Mouse (Mus musculus) kidney, embryonic 14.5 days (tissue): ENCODE measurements around the gene Ybx2. TPM values are rescaled to one million over a fixed set of nuclear protein-coding genes. Genes with fewer than 3 reads are reported as not detected.

Experiments
- ATAC-seq: fragments of 200-750 bp; cut with Nextera tagmentation; 2 replicates; pipeline ENCODE4 v1.8.0; 2017; ENCODE audit warnings: moderate number of reproducible peaks, mild to moderate bottlenecking, moderate TSS enrichment, moderate library complexity; ENCODE audit not compliant: low FRiP score, low TSS enrichment
- H3K27ac ChIP-seq: fragments of 300-500 bp; sonication (generic); 2 replicates; pipeline ENCODE4 v1.5.1; 2014; ENCODE audit warnings: low read depth, mild to moderate bottlenecking, low read length, moderate library complexity, mixed read lengths
- H3K27me3 ChIP-seq: fragments of 300-500 bp; sonication (generic); 2 replicates; pipeline ENCODE4 v1.6.1; 2014; ENCODE audit warnings: mild to moderate bottlenecking, low read length; ENCODE audit not compliant: control insufficient read depth, insufficient read depth
- H3K36me3 ChIP-seq: fragments of 300-500 bp; sonication (generic); 2 replicates; pipeline ENCODE4 v1.6.1; 2014; ENCODE audit warnings: low read length, mixed read lengths; ENCODE audit not compliant: control insufficient read depth, insufficient read depth
- H3K4me1 ChIP-seq: fragments of 300-500 bp; sonication (generic); 2 replicates; pipeline ENCODE4 v1.6.1; 2014; ENCODE audit warnings: low read length, mixed read lengths; ENCODE audit not compliant: control insufficient read depth, insufficient read depth
- H3K4me2 ChIP-seq: fragments of 300-500 bp; sonication (generic); replicated peaks from 2 replicates; pipeline ENCODE4 v1.6.1; 2014; ENCODE audit warnings: low read depth, mild to moderate bottlenecking, low read length
- H3K4me3 ChIP-seq: fragments of 300-500 bp; sonication (generic); 2 replicates; pipeline ENCODE4 v1.5.1; 2014; ENCODE audit warnings: mild to moderate bottlenecking, low read length
- H3K9ac ChIP-seq: fragments of 300-500 bp; sonication (generic); 2 replicates; pipeline ENCODE4 v1.6.1; 2014; ENCODE audit warnings: low read depth, mild to moderate bottlenecking, low read length, moderate library complexity
- H3K9me3 ChIP-seq: fragments of 300-500 bp; sonication (generic); 2 replicates; pipeline ENCODE4 v1.6.1; 2016; ENCODE audit warnings: low read length; ENCODE audit not compliant: control insufficient read depth
- WGBS: fragments of 180-500 bp; shearing (Covaris S2); extraction: QIAGEN DNeasy Blood & Tissue Kit; methylation state at CpG from one replicate; pipeline ENCODE4 v1.1.7; 2014; 5-methylcytosine and 5-hydroxymethylcytosine counted together
- polyA plus RNA-seq: library from polyadenylated mRNA; unstranded; fragments of >200 nt; fragmentation: Nextera tagmentation; extraction: Ambion mirVana; gene quantifications from 2 replicates; pipeline ENCODE4 v1.2.1, GENCODE M21; 2014

The Ybx2 gene
- polyA plus RNA-seq, 1 experiment from 2014 or later, result 10.1 TPM

DNA sequence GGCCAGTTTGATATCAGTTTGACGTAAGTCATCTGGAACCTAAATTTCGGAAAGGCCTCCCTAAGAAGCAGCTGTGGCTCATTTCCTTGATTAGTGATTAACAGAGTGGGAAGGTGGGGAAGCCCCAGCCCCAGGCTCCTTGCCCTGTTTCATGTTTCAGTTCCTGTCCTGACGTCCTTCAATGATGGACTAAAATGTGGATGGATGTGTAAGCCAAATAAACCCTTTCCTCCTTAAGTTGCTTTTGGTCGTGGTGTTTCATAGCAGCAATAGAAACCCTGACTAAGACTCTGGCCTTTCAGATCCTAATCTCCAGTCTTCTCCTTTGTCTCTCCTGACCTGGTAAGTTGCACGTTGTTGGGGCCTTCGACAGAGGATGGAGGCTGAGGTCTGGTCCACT, 34.6 kb downstream of the Ybx2 start:
- Histone ChIP-seq H3K9me3 (no peaks in the 10 kb centered on the region), H3K36me3 (peaks cover 60% of the 10 kb centered on the region), H3K4me3 (no peak overlapping the region), H3K9ac (no peak overlapping the region), H3K4me1 (peaks cover 4% of the 10 kb centered on the region; the same call in 1 of the 2 replicates), H3K4me2 (no peak overlapping the region), H3K27me3 (peaks cover 19% of the 10 kb centered on the region), H3K27ac (no peak overlapping the region)
- ATAC-seq, result no peak
- 63% methylated on average over 6 of the region's 6 CpGs for WGBS

DNA sequence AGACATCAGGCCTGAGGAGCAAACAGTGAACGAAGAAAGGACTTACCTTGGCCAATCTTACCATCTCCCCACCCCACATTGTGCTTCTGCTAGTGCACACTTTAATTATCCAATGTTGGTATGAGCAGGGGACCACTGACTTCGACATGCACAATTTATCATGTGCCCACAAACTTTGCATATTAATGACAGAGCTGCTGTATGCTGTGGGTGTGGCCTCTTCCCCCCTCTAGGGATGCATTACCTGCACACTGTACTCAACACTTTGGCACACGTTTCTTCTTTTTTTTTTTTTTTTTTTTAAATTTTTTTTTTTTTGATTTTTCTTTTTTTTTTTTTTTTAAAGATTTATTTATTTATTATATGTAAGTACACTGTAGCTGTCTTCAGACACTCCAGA, 35.2 kb downstream of the Ybx2 start:
- no peaks in the 10 kb centered on the region for H3K9me3 ChIP-seq
- no peak overlapping the region for H3K27ac ChIP-seq
- 86% methylated on average over 3 of the region's 3 CpGs for WGBS
- no peak overlapping the region for H3K9ac ChIP-seq
- H3K36me3 ChIP-seq, result peaks cover 65% of the 10 kb centered on the region
- peaks cover 14% of the 10 kb centered on the region for H3K27me3 ChIP-seq
- H3K4me3 ChIP-seq, result no peak overlapping the region
- peaks cover 4% of the 10 kb centered on the region; the same call in 1 of the 2 replicates for H3K4me1 ChIP-seq
- H3K4me2 ChIP-seq, result no peak overlapping the region
- ATAC-seq, result no peak

DNA sequence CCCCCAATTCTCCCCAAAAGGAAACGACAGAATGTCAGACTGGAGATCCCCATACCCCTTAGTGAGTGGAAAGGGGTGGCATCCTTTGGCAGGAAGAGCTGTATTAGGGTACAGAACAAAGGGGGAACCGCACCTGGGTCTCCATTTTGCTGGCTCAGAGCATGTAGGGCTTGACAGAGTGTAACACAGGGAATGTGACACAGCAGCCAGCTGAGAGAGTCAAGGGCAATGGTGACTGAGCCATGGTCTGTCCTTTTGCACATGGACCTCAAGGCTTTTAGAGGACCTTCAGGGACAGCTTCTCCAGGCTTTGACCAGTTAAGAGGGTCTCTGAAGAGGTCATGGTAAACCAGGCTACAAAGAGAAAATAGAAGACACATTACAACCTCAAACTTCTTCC, 39.3 kb downstream of the Ybx2 start:
- Histone ChIP-seq H3K4me1 (no peaks in the 10 kb centered on the region; the same call in 1 of the 2 replicates), H3K27ac (no peak overlapping the region), H3K9ac (no peak overlapping the region), H3K4me2 (no peak overlapping the region), H3K4me3 (no peak overlapping the region), H3K27me3 (no peaks in the 10 kb centered on the region), H3K36me3 (peaks cover 62% of the 10 kb centered on the region), H3K9me3 (no peaks in the 10 kb centered on the region)
- WGBS, result 98% methylated on average over 2 of the region's 2 CpGs
- ATAC-seq, result no peak

DNA sequence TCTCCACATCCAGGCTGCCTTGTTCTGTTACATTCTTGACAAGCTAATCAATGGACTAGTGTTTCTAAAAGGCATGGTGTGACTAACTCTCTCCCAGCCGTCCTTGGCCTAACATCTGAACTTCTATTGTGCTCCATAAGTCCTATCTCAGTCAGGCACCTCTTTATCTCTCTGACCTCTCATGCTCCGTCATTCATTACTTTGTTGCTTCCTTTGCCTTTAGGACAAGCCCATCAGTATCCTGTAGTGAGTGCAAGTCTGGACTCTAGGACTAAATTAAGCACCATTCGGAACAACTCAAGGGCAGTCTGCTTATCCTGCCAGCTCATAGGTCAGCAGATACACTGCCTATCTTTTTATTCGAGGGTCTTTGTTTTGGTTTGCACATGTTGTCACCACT, 40.7 kb downstream of the Ybx2 start:
- Histone ChIP-seq H3K4me1 (no peaks in the 10 kb centered on the region; the same call in 1 of the 2 replicates), H3K27ac (no peak overlapping the region), H3K36me3 (peaks cover 54% of the 10 kb centered on the region)

DNA sequence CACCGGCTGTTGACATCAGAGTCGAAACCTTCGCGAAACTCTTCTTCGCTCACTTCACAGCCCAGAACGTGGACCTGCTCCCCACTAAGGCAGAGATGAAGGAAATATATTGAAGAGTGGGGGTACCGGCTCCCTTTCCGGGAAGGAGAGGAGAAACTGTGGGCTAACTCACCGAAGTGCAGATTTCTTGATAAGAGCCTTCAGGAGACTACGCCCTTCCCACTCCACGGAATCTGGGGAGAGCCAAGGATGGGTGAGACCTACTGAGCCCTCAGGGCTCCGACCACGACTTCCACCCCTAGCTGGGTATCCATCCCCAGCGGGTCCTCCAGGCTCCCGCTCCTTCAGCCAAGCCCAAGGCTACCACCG, 44.2 kb downstream of the Ybx2 start:
- no peak for ATAC-seq
- Histone ChIP-seq H3K4me1 (peaks cover 15% of the 10 kb centered on the region), H3K9me3 (no peaks in the 10 kb centered on the region), H3K4me3 (peak overlapping the region; percentile 100), H3K9ac (peak overlapping the region; percentile 58), H3K36me3 (peaks cover 37% of the 10 kb centered on the region), H3K27ac (peak overlapping the region; percentile 89), H3K4me2 (peak overlapping the region; percentile 72), H3K27me3 (no peaks in the 10 kb centered on the region)
- WGBS, result 4% methylated on average over 16 of the region's 16 CpGs

More for the DNA sequence above, 40.7 kb downstream of the Ybx2 start:
- Histone ChIP-seq H3K4me2 (no peak overlapping the region), H3K4me3 (no peak overlapping the region), H3K27me3 (no peaks in the 10 kb centered on the region), H3K9me3 (no peaks in the 10 kb centered on the region), H3K9ac (no peak overlapping the region)
- no peak for ATAC-seq
- whole genome bisulfite sequencing, result 87% methylated on average over 4 of the region's 4 CpGs

DNA sequence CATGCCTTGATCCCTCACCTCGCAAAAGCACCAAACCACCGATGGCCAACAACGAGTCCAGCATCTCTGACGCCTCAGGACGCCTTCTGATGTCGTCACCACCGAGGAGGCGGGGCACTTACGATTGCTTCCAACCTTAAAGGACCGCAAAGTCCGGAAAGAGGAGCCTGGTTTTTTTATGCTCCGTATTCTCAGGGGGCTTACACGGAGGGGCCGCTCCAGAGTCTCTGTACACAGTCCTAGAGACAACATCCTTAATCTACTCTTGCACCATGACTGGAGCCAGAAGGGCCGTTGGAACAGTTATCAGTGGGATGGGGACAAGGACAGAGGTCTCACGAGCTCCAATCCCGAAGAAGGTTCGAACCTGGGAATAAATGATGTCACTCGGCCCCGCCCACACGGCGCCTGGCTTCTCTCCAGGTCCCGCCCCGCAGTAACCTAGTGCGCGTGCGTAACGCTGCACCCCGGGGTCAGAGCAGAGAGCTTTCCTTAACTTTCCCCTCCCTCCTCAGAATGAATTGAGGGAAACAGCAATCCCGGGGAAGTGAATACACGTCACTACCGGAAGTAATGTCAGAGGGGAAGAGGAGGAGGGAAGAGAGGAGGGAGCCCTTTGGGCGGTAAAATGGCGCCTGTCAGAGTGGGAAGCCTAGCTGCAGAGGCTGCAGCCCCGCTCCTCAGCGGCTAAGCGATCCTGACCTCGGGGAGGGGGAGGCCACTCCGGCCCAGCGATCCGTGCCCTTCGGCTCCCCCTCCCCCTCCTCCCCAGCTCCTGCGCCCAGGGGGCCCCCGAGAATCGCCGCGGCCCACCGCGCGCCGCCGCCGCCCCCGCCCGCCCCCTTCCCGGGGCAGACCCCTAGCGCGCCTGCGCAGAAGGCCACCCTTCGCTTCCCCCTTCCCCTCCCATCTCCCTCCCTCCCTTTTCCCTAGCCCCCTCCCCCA, 44.9 kb downstream of the Ybx2 start:
- Histone ChIP-seq H3K9me3 (no peaks in the 10 kb centered on the region), H3K4me3 (peak overlapping the region; percentile 100), H3K36me3 (peaks cover 37% of the 10 kb centered on the region), H3K4me2 (peak overlapping the region; percentile 90), H3K27me3 (no peaks in the 10 kb centered on the region), H3K9ac (peak overlapping the region; percentile 99), H3K4me1 (peaks cover 15% of the 10 kb centered on the region), H3K27ac (peak overlapping the region; percentile 99)
- WGBS, result 0% methylated on average over 43 of the region's 60 CpGs
- peak; percentile 93 for ATAC-seq

DNA sequence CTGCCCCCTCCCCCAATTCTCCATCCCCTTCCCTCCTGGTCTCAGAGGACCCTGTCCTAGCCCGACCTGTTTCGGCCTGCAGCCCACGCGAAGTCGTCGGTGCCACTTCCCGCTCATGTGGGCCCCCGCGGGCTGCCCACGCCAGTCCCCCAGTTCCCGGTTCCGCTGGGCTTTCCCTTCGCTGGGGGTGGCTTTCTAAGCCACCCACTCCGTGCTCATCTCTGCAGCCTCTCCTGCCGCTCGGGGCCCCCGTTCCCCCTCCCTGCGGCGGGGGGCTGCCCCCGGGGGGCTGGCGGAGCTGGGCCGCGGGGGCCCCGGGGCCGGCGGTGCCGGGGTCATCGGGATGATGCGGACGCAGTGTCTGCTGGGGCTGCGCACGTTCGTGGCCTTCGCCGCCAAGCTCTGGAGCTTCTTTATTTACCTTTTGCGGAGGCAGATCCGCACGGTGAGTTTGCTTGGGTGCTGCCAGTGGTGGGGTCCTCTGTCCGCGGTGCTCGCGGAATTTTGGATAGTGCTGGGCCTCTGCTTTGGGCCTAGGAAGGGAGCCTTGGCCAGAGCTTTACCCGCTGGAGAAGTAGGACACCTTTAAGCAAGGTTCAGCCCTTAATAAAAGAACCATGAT, 45.7 kb downstream of the Ybx2 start, which contains the start of gene Ctdnep1:
Gene Ctdnep1 (plus strand): TSS at position 16 of the 622 bp plus-strand sequence.
- Histone ChIP-seq H3K36me3 (peaks cover 39% of the 10 kb centered on the region), H3K9ac (peak within 1 kb of the TSS; percentile 99), H3K4me2 (peak within 1 kb of the TSS; percentile 90), H3K27me3 (no peaks in the 10 kb centered on the region), H3K4me1 (peaks cover 15% of the 10 kb centered on the region), H3K9me3 (no peaks in the 10 kb centered on the region), H3K4me3 (peak within 1 kb of the TSS; percentile 100), H3K27ac (peak within 1 kb of the TSS; percentile 99)
- ATAC-seq, result peak; percentile 30
- WGBS, result under 1% methylated on average over 38 of the region's 43 CpGs

DNA sequence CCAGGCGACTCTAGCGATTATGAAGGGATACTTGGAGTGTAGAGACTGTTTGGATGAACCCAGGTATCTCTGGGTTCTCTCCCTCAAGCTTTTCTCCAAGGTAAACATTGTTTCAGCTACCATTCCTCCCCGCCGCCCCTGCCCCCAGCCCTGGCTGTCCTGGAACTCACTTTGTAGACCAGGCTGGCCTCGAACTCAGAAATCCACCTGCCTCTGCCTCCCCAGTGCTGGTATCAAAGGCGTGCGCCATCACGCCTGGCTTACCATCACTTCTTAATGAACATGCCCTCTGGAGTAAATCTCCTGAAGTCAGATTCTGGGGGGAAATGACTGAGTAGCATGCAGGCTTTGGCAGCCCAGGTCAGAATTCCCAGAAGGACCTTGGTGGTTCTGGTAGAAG, 46.6 kb downstream of the Ybx2 start, which contains the start of gene Elp5:
Gene Elp5 (minus strand): TSS at position 293 of the 400 bp plus-strand sequence.
- peak within 1 kb of the TSS; percentile 99 for H3K9ac ChIP-seq
- peak within 1 kb of the TSS; percentile 99 for H3K27ac ChIP-seq
- H3K4me2 ChIP-seq, result peak within 1 kb of the TSS; percentile 90
- H3K9me3 ChIP-seq, result no peaks in the 10 kb centered on the region
- WGBS, result 44% methylated on average over 8 of the region's 8 CpGs
- peaks cover 44% of the 10 kb centered on the region for H3K36me3 ChIP-seq
- no peaks in the 10 kb centered on the region for H3K27me3 ChIP-seq
- ATAC-seq, result no peak
- peaks cover 15% of the 10 kb centered on the region for H3K4me1 ChIP-seq
- peak within 1 kb of the TSS; percentile 100 for H3K4me3 ChIP-seq
